Mouse (Mus musculus) WW6 (cell line): ENCODE results near the gene Rpl35a.
"Not testable (repeated sequence)": the region's sequence is repeated elsewhere in the genome, so short reads cannot be mapped to it uniquely, and the experiment has no call there.

Source experiments
- DNase-seq: peaks from one replicate; pipeline ENCODE4 v3.0.0-alpha.2; 2013; ENCODE audit warnings: low read depth, low spot score

The Rpl35a gene

DNA sequence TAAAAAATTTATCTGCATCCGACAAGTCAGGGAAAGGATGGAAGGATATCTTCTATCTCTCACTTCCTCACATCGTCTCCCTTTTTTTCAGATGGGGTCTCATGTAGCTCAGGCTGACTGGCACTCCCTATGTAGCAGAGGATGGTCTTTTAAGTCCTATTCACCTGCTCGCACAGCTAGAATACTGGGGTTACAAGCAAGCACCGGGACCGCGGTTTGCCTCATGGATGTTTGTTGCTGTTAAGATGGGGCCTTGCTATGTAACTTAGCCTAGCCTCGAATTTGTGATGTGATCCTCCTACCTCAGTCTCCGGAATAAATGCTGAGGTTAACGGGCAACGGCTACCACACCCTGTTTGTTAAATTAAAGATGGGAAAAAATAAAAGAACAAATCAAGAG is 598 bp upstream of the Rpl35a start:
- no peak for DNase-seq

GRCm38 (mm10) chr16:33056786-33057185 is 533 bp downstream of the Rpl35a start:
- DNase-seq = no peak

DNA sequence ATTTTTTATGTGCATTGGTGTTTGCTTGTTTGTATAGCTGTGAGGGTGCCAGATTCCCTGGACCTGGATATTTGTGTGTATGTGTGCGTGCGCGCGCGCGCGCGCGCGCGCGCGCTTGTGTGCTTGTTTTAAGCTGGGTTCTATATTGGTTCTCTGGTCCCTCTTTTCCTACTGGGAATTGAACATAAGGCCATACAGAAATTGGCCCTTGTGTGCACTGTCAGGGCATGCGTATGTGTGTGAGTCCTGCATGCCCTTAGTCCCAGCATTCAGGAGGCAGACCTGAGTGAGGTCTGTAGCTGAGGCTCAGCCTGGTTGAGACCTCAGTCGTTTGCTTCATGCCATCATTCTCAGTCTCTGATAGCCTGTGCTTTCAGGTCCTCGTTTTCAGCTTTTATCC is 1.8 kb downstream of the Rpl35a start:
- DNase-seq = no peak

DNA sequence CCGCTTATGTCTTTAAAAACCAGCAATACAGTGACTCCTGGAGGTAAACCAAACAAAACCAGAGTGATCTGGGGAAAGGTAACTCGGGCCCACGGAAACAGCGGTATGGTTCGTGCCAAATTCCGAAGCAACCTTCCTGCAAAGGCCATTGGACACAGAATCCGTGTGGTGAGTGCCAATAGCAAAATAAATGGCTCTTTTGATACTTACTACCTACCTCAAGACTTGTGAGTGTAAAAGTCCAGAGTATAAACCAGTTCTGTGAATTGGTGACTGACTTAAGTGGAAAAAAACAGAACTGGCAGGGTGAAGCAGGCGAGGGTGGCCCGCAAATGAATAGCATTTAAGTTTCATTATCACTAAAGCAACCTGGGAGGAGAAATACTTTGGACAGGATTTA is 2.4 kb downstream of the Rpl35a start:
- not testable (repeated sequence) for DNase-seq

- no peak for DNase-seq
Observed at GRCm38 (mm10) chr16:33059471-33059870, 3.2 kb downstream of the Rpl35a start.

DNA sequence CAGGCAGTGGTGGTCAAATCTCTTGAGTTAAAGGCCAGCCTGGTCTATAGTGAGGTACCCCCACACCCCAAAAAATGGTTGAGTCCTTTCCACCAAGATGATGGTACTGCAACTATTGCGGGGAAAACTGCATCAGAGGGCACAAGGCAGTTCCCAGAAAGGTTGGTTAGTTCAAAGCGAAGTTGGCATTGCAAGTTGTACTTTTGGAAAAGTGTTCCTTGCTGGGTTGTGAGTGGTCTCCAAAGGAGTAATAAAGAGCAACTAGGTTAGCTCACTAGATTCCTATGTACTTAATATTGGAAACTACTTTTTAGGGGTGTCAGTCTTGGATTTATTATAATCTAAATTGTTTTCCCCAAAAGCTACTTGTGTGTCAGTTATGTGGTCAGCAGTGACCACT is 4.7 kb downstream of the Rpl35a start:
- no peak for DNase-seq

- no peak for DNase-seq
Observed at GRCm38 (mm10) chr16:33061400-33061799, 5.1 kb downstream of the Rpl35a start.

GRCm38 (mm10) chr16:33062024-33062681 is 5.9 kb downstream of the Rpl35a start, which contains the start of gene Lmln:
Gene Lmln (plus strand): TSS chr16:33062521.
- peak; percentile 63 for DNase-seq

DNA sequence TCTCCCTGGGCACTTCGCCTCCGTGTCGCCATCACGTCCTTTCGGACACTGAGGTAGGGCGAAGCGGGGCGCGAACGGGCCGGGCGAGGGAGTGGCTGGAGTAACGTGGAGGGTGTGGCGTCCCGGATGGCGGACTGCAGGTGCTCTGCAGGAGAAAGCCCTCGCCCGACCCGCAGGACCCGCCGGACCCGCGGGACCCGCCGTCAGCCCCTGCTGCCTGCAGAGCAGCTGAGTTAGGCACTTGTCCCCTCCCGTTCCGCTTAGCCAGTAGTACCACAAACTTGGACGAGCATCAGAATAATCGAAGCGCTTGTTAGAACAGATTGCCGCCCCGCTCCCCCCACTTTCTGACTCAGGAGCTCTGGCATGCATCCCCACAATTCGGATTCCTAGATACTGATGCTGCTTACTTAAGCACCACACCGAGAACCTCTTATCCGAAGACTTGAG is 6.5 kb downstream of the Rpl35a start:
- DNase-seq = peak; percentile 55

GRCm38 (mm10) chr16:33063267-33063666 is 7.0 kb downstream of the Rpl35a start:
- no peak for DNase-seq

DNA sequence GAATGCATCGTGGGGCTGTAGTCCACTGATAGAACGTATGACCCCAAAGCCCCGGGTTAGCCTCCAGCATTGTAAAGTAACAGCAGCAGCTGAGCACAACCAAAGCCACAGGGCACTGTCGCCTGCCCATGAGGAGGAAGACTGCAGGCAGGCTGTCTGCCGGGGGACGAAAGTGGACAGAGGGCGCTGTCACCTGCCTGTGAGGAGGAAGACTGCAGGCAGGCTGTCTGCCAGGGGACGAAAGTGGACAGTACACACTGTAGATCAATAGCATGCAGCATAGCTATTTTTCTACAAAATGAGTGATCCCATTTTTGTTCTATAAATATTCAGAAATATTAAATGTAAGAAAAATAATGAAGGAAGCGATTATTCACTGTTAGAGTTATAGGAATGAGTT is 8.4 kb downstream of the Rpl35a start:
- DNase-seq = no peak

DNA sequence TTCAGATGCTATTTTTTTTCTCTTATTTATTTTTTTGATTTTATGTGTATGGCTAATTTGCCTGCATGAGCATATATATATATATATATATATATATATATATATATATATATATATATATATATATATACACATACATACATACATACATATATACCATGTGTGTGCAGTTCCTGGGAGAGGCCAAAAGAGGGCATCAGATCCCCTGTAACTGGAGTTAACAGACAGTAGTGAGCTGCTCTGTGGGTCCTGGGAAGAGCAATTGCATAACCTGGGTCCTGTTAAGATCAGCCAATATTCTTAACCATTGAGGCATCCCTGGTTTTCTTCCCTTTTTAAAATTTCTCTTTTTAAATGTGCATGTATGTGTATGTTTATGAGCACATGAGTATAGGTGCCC is 14.7 kb downstream of the Rpl35a start:
- no peak for DNase-seq

DNA sequence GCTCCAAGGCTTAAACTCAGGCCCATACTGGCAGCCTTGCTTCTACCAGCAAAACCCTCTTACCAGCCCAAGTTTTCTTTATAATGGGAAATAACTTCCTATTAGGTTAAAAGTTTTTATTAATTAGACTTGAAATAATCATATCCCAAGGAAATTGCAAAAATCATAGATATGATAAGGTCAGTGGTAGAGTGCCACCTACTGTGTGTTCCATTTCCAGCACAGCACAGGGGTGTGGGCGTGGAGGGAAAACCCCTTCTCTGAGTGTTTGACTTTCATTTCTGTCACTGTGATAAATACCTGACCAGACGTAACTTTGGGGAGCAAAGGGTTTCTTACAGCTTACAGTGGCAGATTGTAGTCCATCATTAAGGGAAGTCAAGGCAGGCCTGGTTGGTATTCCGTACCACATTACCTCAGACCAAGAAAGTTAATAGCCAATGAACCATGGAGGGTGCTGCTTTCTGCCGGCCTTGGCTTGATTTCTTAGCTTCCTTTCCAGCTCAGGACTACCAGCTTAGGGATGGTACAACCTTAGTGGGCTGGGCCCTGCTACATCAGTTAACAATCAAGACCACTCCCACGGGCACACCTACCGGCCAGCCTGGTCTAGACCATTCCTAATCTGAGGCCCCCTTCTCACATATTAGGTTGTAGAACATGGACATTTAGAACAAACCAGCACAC is 16.8 kb downstream of the Rpl35a start:
- DNase-seq = no peak

DNA sequence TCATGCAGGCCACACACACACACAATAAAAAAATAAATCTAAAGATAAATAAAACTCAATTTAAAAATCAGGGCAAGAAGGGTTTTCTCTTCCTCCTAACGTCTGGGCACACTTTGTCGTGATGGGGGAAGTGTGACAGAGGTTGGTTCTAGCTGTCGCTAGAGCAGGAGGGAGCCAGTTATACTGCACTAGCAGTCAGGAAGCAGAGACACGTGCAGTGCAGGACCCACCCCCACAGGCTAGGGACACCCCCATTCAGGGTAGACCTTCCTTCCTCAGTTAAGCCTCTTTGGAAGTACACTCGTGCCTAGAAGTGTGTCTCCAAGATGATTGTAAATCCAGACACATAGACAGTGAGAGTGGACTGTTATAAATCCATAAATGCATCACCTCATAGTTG is 18.7 kb downstream of the Rpl35a start:
- no peak for DNase-seq

DNA sequence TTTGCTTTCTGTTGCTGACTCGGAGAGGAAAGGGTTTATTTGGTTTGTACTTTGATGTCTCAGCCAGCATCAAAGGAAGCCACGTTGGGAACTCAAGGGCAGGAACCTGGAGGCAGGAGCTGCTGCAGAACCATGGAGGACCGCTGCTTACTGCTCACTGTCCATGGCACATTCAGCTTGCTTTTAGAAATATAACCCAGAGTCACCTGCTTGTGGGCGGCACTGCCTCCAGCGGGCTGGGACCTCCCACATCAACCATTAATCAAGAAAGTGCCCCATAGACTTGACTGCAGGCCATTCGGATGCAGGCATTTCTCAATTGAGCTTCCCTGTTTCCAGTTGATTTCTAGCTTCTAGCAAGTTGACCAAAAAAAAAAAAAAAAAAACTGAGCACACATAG is 19.8 kb downstream of the Rpl35a start:
- DNase-seq = no peak

DNA sequence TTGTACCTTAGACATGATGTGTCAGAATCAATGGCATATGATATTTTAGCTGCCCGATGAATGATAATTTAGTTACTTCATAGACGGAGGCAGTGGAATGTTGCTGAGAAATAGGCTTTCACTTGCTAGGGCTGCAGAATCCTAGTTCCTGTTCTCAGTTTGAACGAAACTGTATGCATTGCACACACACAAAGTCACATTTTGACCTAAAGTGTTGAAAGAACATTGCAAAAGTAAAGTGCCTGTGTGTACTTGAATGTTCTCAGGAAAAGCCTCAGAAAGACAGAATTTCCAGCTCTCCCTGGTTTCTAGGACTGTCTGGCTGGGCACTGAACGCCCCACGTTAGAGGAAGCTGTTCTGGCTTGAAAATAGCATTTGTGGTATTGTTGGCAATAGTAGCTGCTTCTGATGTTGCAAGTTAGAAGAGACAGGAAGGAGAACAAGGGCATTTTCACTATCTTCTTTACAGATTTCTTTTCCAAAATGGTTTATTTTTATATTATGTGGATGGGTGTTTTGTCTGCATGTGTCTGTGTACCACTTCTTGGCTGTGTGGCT is 20.9 kb downstream of the Rpl35a start:
- DNase-seq = no peak

DNA sequence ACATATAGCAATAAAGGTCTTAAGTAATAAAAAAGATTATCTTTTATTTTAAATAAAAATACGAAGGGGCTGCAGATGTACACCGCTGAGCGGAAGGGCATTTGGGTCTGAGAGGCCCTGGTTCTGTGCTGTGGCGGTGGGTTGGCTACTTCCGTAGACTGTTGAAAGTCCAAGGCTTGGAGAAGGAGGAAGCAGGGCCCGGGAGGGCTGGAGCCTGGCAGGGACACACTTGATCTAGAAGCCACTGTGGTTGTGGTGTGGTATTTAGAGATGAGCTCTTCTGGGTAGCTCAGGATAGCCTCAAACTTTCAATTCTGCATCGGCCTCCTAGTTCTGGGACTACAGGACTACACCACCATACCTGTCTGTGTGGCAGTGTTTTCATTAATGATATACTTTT is 23.8 kb downstream of the Rpl35a start:
- DNase-seq = no peak

GRCm38 (mm10) chr16:33082951-33083350 is 26.7 kb downstream of the Rpl35a start:
- no peak for DNase-seq

DNA sequence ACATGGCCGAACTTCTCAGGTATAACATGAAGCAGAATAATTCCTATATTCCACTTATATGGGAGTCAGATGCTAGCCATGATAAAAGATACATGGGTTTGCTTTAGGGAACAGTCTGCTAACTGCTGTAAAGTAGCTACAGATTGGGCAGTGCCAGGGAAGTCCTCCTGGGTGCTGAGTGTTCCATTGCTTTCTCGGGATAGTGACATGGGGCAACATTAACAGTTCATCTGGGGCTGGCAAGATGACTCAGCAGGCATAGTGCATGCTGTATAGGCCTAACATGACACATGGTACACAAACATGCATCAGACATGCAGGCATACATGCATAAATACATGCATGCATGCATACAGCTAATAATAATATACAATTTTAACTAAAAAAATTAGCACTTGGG is 27.7 kb downstream of the Rpl35a start:
- DNase-seq = no peak

- DNase-seq = no peak
Observed at GRCm38 (mm10) chr16:33085666-33086065, 29.4 kb downstream of the Rpl35a start.
